Mouse (Mus musculus) midbrain, embryonic 16.5 days (tissue): ENCODE data around the gene Vac14. TPM values are rescaled to one million over a fixed set of nuclear protein-coding genes. Genes with fewer than 3 reads are reported as not detected.

Source experiments
- ATAC-seq: fragments of 200-750 bp; cut with Nextera tagmentation; 2 replicates; pipeline ENCODE4 v1.8.0; 2017; ENCODE audit warnings: moderate TSS enrichment
- H3K27ac ChIP-seq: fragments of 300-500 bp; sonication (generic); 2 replicates; pipeline ENCODE4 v1.5.1; 2014; ENCODE audit warnings: mild to moderate bottlenecking, low read length, mixed read lengths
- H3K27me3 ChIP-seq: fragments of 300-500 bp; sonication (generic); 2 replicates; pipeline ENCODE4 v1.6.1; 2014; ENCODE audit warnings: low read depth, low read length, mixed read lengths; ENCODE audit not compliant: control insufficient read depth, insufficient read depth
- H3K36me3 ChIP-seq: fragments of 300-500 bp; sonication (generic); 2 replicates; pipeline ENCODE4 v1.6.1; 2014; ENCODE audit warnings: mild to moderate bottlenecking, low read length, moderate library complexity, mixed read lengths; ENCODE audit not compliant: control insufficient read depth, insufficient read depth
- H3K4me1 ChIP-seq: fragments of 300-500 bp; sonication (generic); 2 replicates; pipeline ENCODE4 v1.6.1; 2014; ENCODE audit warnings: mild to moderate bottlenecking, low read length, mixed read lengths; ENCODE audit not compliant: control insufficient read depth, insufficient read depth
- H3K4me2 ChIP-seq: fragments of 300-500 bp; sonication (generic); 2 replicates; pipeline ENCODE4 v1.6.1; 2014; ENCODE audit warnings: mild to moderate bottlenecking, low read length, mixed read lengths
- H3K4me3 ChIP-seq: fragments of 300-500 bp; sonication (generic); 2 replicates; pipeline ENCODE4 v1.5.1; 2014; ENCODE audit warnings: low read depth, mild to moderate bottlenecking, low read length, moderate library complexity, mixed read lengths
- H3K9ac ChIP-seq: fragments of 300-500 bp; sonication (generic); 2 replicates; pipeline ENCODE4 v1.6.1; 2014; ENCODE audit warnings: low read depth, low read length, mixed read lengths
- H3K9me3 ChIP-seq: fragments of 300-500 bp; sonication (generic); replicated peaks from 2 replicates; pipeline ENCODE4 v1.6.1; 2014; ENCODE audit warnings: mild to moderate bottlenecking, low read length, mixed read lengths; ENCODE audit not compliant: control insufficient read depth, poor library complexity, severe bottlenecking
- WGBS: fragments of 180-500 bp; shearing (Covaris S2); extraction: QIAGEN DNeasy Blood & Tissue Kit; methylation state at CpG from one replicate; pipeline ENCODE4 v1.1.7; 2014; 5-methylcytosine and 5-hydroxymethylcytosine counted together
- polyA plus RNA-seq: library from polyadenylated mRNA; unstranded; fragments of >200 nt; fragmentation: Nextera tagmentation; extraction: Ambion mirVana; gene quantifications from 2 replicates; pipeline ENCODE4 v1.2.1, GENCODE M21; 2015

Vac14 gene
- polyA plus RNA-seq, 1 experiment from 2014 or later = 28.5 TPM

- Histone ChIP-seq H3K9me3 (no peaks in the 10 kb centered on the region), H3K9ac (no peak overlapping the region), H3K4me2 (no peak overlapping the region), H3K27ac (no peak overlapping the region), H3K4me1 (peaks cover 4% of the 10 kb centered on the region), H3K36me3 (no peaks in the 10 kb centered on the region), H3K27me3 (no peaks in the 10 kb centered on the region), H3K4me3 (no peak overlapping the region)
- WGBS = 49% methylated on average over 9 of the region's 9 CpGs
- no peak for ATAC-seq
Measured at GRCm38 (mm10) chr8:110702636-110703459, 84.5 kb downstream of the Vac14 start.

GRCm38 (mm10) chr8:110703460-110704061 lies 85.2 kb downstream of the Vac14 start:
- Histone ChIP-seq H3K27ac (no peak overlapping the region), H3K9ac (no peak overlapping the region), H3K4me2 (no peak overlapping the region), H3K9me3 (no peaks in the 10 kb centered on the region), H3K36me3 (no peaks in the 10 kb centered on the region), H3K27me3 (no peaks in the 10 kb centered on the region), H3K4me1 (peaks cover 4% of the 10 kb centered on the region), H3K4me3 (no peak overlapping the region)
- ATAC-seq = no peak
- 82% methylated on average over 9 of the region's 9 CpGs for WGBS

GRCm38 (mm10) chr8:110704103-110704502 lies 85.7 kb downstream of the Vac14 start:
- WGBS = 86% methylated on average over 3 of the region's 3 CpGs
- Histone ChIP-seq H3K27me3 (no peaks in the 10 kb centered on the region), H3K9me3 (no peaks in the 10 kb centered on the region), H3K36me3 (no peaks in the 10 kb centered on the region), H3K9ac (no peak overlapping the region), H3K4me2 (no peak overlapping the region), H3K4me3 (no peak overlapping the region), H3K27ac (no peak overlapping the region), H3K4me1 (peaks cover 4% of the 10 kb centered on the region)
- ATAC-seq = no peak

GRCm38 (mm10) chr8:110705391-110706287 lies 87.3 kb downstream of the Vac14 start:
- Histone ChIP-seq H3K36me3 (no peaks in the 10 kb centered on the region), H3K4me3 (no peak overlapping the region), H3K27me3 (no peaks in the 10 kb centered on the region), H3K27ac (no peak overlapping the region), H3K4me1 (peaks cover 4% of the 10 kb centered on the region), H3K4me2 (no peak overlapping the region), H3K9me3 (no peaks in the 10 kb centered on the region), H3K9ac (no peak overlapping the region)
- ATAC-seq = no peak
- WGBS = 72% methylated on average over 14 of the region's 14 CpGs

- Histone ChIP-seq H3K36me3 (no peaks in the 10 kb centered on the region; the same call in 1 of the 2 replicates), H3K27ac (no peak overlapping the region), H3K4me1 (peaks cover 4% of the 10 kb centered on the region), H3K4me2 (no peak overlapping the region), H3K27me3 (no peaks in the 10 kb centered on the region), H3K4me3 (no peak overlapping the region), H3K9me3 (no peaks in the 10 kb centered on the region), H3K9ac (no peak overlapping the region)
- ATAC-seq = no peak
- WGBS = 91% methylated on average over 3 of the region's 3 CpGs
Measured at GRCm38 (mm10) chr8:110706288-110706870, 88.0 kb downstream of the Vac14 start.

- H3K27ac ChIP-seq = no peak overlapping the region
- WGBS = 75% methylated on average over 11 of the region's 11 CpGs
- ATAC-seq = no peak
Measured at GRCm38 (mm10) chr8:110708429-110708828, 90.0 kb downstream of the Vac14 start.

GRCm38 (mm10) chr8:110710593-110710992 lies 92.2 kb downstream of the Vac14 start:
- H3K9me3 ChIP-seq = no peaks in the 10 kb centered on the region
- H3K4me3 ChIP-seq = no peak overlapping the region
- H3K4me1 ChIP-seq = peaks cover 12% of the 10 kb centered on the region
- whole genome bisulfite sequencing = 64% methylated on average over 3 of the region's 3 CpGs
- ATAC-seq = no peak
- no peaks in the 10 kb centered on the region for H3K27me3 ChIP-seq
- H3K9ac ChIP-seq = no peak overlapping the region
- peaks cover 3% of the 10 kb centered on the region for H3K36me3 ChIP-seq
- H3K4me2 ChIP-seq = no peak overlapping the region
- H3K27ac ChIP-seq = no peak overlapping the region

More at GRCm38 (mm10) chr8:110708429-110708828, 90.0 kb downstream of the Vac14 start:
- H3K9me3 ChIP-seq = no peaks in the 10 kb centered on the region
- no peak overlapping the region for H3K9ac ChIP-seq
- H3K4me2 ChIP-seq = no peak overlapping the region
- no peaks in the 10 kb centered on the region for H3K27me3 ChIP-seq
- peaks cover 1% of the 10 kb centered on the region; the same call in 1 of the 2 replicates for H3K4me1 ChIP-seq
- peaks cover 3% of the 10 kb centered on the region for H3K36me3 ChIP-seq
- H3K4me3 ChIP-seq = no peak overlapping the region

- ATAC-seq = no peak
- Histone ChIP-seq H3K4me3 (no peak overlapping the region), H3K9me3 (no peaks in the 10 kb centered on the region), H3K4me2 (no peak overlapping the region), H3K9ac (no peak overlapping the region), H3K27me3 (no peaks in the 10 kb centered on the region), H3K27ac (no peak overlapping the region), H3K4me1 (peaks cover 20% of the 10 kb centered on the region), H3K36me3 (peaks cover 3% of the 10 kb centered on the region)
- WGBS = 89% methylated on average over 13 of the region's 13 CpGs
Measured at GRCm38 (mm10) chr8:110711271-110711934, 93.0 kb downstream of the Vac14 start.
